Mouse (Mus musculus) forebrain, embryonic 11.5 days (tissue): Measurements from ENCODE around the gene Tmsb15a. TPM values are rescaled to one million over a fixed set of nuclear protein-coding genes. Genes with fewer than 3 reads are reported as not detected.

Experiments
- microRNA-seq: library from miRNA; unstranded; fragments of <30 nt; microRNA quantifications from one replicate; pipeline ENCODE4, GENCODE M21; 2016; ENCODE audit not compliant: insufficient number of aligned reads
- polyA plus RNA-seq: library from polyadenylated mRNA; unstranded; fragments of >200 nt; fragmentation: Nextera tagmentation; extraction: Ambion mirVana; gene quantifications from 2 replicates; pipeline ENCODE4 v1.2.1, GENCODE M21; 2014

Gene Tmsb15a
- polyA plus RNA-seq, 1 experiment from 2014 or later, result not detected

Small RNAs within 50 kb of the gene (microRNA-seq; reads per million reads assigned to microRNA genes)
- gene Mir7646, result not detected

Other genes with a start within 250 kb of the Tmsb15a start
- gene AV320801, start 230.7 kb downstream of the Tmsb15a start, polyA plus RNA-seq, result not detected in 2 replicates
- gene Nxf7, start 126.5 kb downstream of the Tmsb15a start, polyA plus RNA-seq, result not detected in 2 replicates
- not detected in 2 replicates for gene Prame, start 97.6 kb downstream of the Tmsb15a start, polyA plus RNA-seq
- gene Tcp11x2, start 31.5 kb downstream of the Tmsb15a start, polyA plus RNA-seq, result not detected in 2 replicates
- 9.7 and 10.2 TPM in 2 replicates for gene Armcx5, start 17.5 kb upstream of the Tmsb15a start, polyA plus RNA-seq
- gene Gprasp1, start 17.5 kb upstream of the Tmsb15a start, polyA plus RNA-seq, result 78.1 and 81.5 TPM in 2 replicates
- gene Bhlhb9, start 72.3 kb upstream of the Tmsb15a start, polyA plus RNA-seq, result 65.5 and 71.6 TPM in 2 replicates
- gene Gprasp2, start 113.8 kb upstream of the Tmsb15a start, polyA plus RNA-seq, result 41.2 and 42.7 TPM in 2 replicates